Mouse (Mus musculus) CH12.LX (cell line): ENCODE measurements around the gene Gbx1. TPM values are rescaled to one million over a fixed set of nuclear protein-coding genes. Genes with fewer than 3 reads are reported as not detected.

Experiments
- DNase-seq: peaks from one replicate; pipeline ENCODE4 v3.0.0-alpha.2; 2013; ENCODE audit errors: extremely low read depth
- H3K27ac ChIP-seq: 2 replicates; pipeline ENCODE4 v1.5.1; 2012; ENCODE audit warnings: low read depth, mild to moderate bottlenecking, control low read depth, moderate library complexity; ENCODE audit not compliant: insufficient read depth
- H3K27me3 ChIP-seq: replicated peaks from 2 replicates; pipeline ENCODE3; 2012; ENCODE audit warnings: inconsistent platforms
- H3K36me3 ChIP-seq, 2 experiments: replicated peaks in 1 of 2; 2 replicates each; pipeline versions ENCODE3 to v1.6.1; 2012; ENCODE audit warnings: inconsistent platforms in 1 of 2, low read length in 1 of 2, mild to moderate bottlenecking in 1 of 2, mixed read lengths in 1 of 2, moderate library complexity in 1 of 2; ENCODE audit not compliant: control insufficient read depth in 1 of 2, insufficient read depth in 1 of 2
- H3K4me1 ChIP-seq, 2 experiments: 2 replicates each; pipeline ENCODE4 v1.6.1; 2012; ENCODE audit warnings: inconsistent platforms in 1 of 2, moderate library complexity in 1 of 2; ENCODE audit not compliant: insufficient read depth in 2 of 2, control insufficient read depth in 1 of 2
- H3K4me2 ChIP-seq: 2 replicates; pipeline ENCODE4 v1.6.1; 2012; ENCODE audit warnings: low read depth, mild to moderate bottlenecking, control low read depth; ENCODE audit not compliant: poor library complexity, insufficient read depth, severe bottlenecking
- H3K4me3 ChIP-seq, 3 experiments: fragments of 150-350 bp in 1 of 3; sonication (generic) in 1 of 3; replicated peaks in 1 of 3; 2 replicates each; pipeline versions ENCODE3 to v1.5.1; 2011 to 2012; ENCODE audit warnings: low read depth in 2 of 3, low read length in 2 of 3, mild to moderate bottlenecking in 2 of 3, moderate library complexity in 2 of 3, control low read depth in 1 of 3, improper control_type of control experiment in 1 of 3, inconsistent platforms in 1 of 3, mixed read lengths in 1 of 3; ENCODE audit not compliant: poor library complexity in 1 of 3
- H3K79me2 ChIP-seq: replicated peaks from 2 replicates; pipeline ENCODE4 v1.6.1; 2012; ENCODE audit warnings: mild to moderate bottlenecking, moderate library complexity; ENCODE audit not compliant: control insufficient read depth, poor library complexity, insufficient read depth, severe bottlenecking; ENCODE audit errors: extremely low read depth
- H3K9ac ChIP-seq: 2 replicates; pipeline ENCODE4 v1.6.1; 2012; ENCODE audit warnings: low read depth, mild to moderate bottlenecking, control low read depth, moderate library complexity; ENCODE audit not compliant: insufficient read depth
- H3K9me3 ChIP-seq: replicated peaks from 2 replicates; pipeline ENCODE3; 2012; ENCODE audit warnings: low read length, inconsistent platforms, mixed read lengths
- BHLHE40 ChIP-seq: IDR thresholded peaks from 2 replicates; pipeline ENCODE4 v1.6.1; 2011; ENCODE audit warnings: mild to moderate bottlenecking, low read depth, low read length, improper control_type of control experiment
- CTCF ChIP-seq, 2 experiments: IDR thresholded peaks in 1 of 2; conservative IDR thresholded peaks in 1 of 2; 2 replicates each; pipeline ENCODE4 v1.5.1; 2011 to 2012; ENCODE audit warnings: low read depth in 2 of 2, low read length in 2 of 2, improper control_type of control experiment in 1 of 2, inconsistent platforms in 1 of 2, mild to moderate bottlenecking in 1 of 2, moderate library complexity in 1 of 2
- ETS1 ChIP-seq: conservative IDR thresholded peaks from 2 replicates; pipeline ENCODE4 v1.6.1; 2012; ENCODE audit warnings: low read depth, mild to moderate bottlenecking, inconsistent platforms, low read length, improper control_type of control experiment, moderate library complexity
- GABPA ChIP-seq: IDR thresholded peaks from 2 replicates; pipeline ENCODE4 v1.6.1; 2012; ENCODE audit warnings: low read depth, low read length, improper control_type of control experiment, inconsistent platforms; ENCODE audit not compliant: insufficient replicate concordance
- HCFC1 ChIP-seq: IDR thresholded peaks from 2 replicates; pipeline ENCODE4 v1.6.1; 2012; ENCODE audit warnings: low read depth, mild to moderate bottlenecking, inconsistent platforms, low read length, improper control_type of control experiment
- IRF4 ChIP-seq: IDR thresholded peaks from 2 replicates; pipeline ENCODE4 v1.6.1; 2014; ENCODE audit warnings: low read depth, mild to moderate bottlenecking, inconsistent platforms, low read length, improper control_type of control experiment
- JUN ChIP-seq: IDR thresholded peaks from 2 replicates; pipeline ENCODE4 v1.6.1; 2011; ENCODE audit warnings: low read depth, mild to moderate bottlenecking, low read length, improper control_type of control experiment, moderate library complexity; ENCODE audit not compliant: insufficient read depth
- MAX ChIP-seq: IDR thresholded peaks from 2 replicates; pipeline ENCODE4 v1.6.1; 2011; ENCODE audit warnings: low read length, improper control_type of control experiment
- MAZ ChIP-seq: IDR thresholded peaks from 2 replicates; pipeline ENCODE4 v1.6.1; 2012; ENCODE audit warnings: low read depth, mild to moderate bottlenecking, inconsistent platforms, low read length, improper control_type of control experiment, moderate library complexity
- NELFE ChIP-seq: IDR thresholded peaks from 2 replicates; pipeline ENCODE4 v1.6.1; 2011; ENCODE audit warnings: low read depth, low read length, improper control_type of control experiment
- POLR2A ChIP-seq: IDR thresholded peaks from 2 replicates; pipeline ENCODE4 v1.6.1; 2011; ENCODE audit warnings: low read depth, mild to moderate bottlenecking, improper control_type of control experiment, low read length
- POLR2AphosphoS2 ChIP-seq: IDR thresholded peaks from 2 replicates; pipeline ENCODE4 v1.6.1; 2011; ENCODE audit warnings: low read depth, low read length, improper control_type of control experiment
- RAD21 ChIP-seq: IDR thresholded peaks from 2 replicates; pipeline ENCODE4 v1.6.1; 2011; ENCODE audit warnings: low read depth, mild to moderate bottlenecking, low read length, improper control_type of control experiment, moderate library complexity
- SIN3A ChIP-seq: IDR thresholded peaks from 2 replicates; pipeline ENCODE4 v1.6.1; 2012; ENCODE audit warnings: low read length, improper control_type of control experiment, inconsistent platforms
- TBP ChIP-seq: conservative IDR thresholded peaks from 2 replicates; pipeline ENCODE4 v1.6.1; 2011; ENCODE audit warnings: low read depth, low read length, improper control_type of control experiment
- TCF12 ChIP-seq: IDR thresholded peaks from 2 replicates; pipeline ENCODE4 v1.6.1; 2014; ENCODE audit warnings: low read depth, mild to moderate bottlenecking, inconsistent platforms, low read length, improper control_type of control experiment
- ZC3H11A ChIP-seq: IDR thresholded peaks from 2 replicates; pipeline ENCODE4 v1.6.1; 2012; ENCODE audit warnings: low read depth, mild to moderate bottlenecking, inconsistent platforms, low read length, improper control_type of control experiment
- ZKSCAN1 ChIP-seq: IDR thresholded peaks from 2 replicates; pipeline ENCODE4 v1.6.1; 2012; ENCODE audit warnings: low read depth, inconsistent platforms, low read length, improper control_type of control experiment, borderline replicate concordance
- dilution Hi-C: fragments of 300-500 bp; cut with MboI; formaldehyde crosslinking; loops from 2 replicates; pipeline ENCODE4 v1.14.3; 2020; ENCODE audit warnings: low sequenced_read_pairs; ENCODE audit not compliant: extremely low pct_unique_long_range_greater_than_20kb, extremely low pct_ligation_motif_present
- in situ Hi-C: fragments of 300-500 bp; cut with MboI; formaldehyde crosslinking; loops from 3 replicates; pipeline ENCODE4 v1.14.3; 2019; ENCODE audit warnings: low sequenced_read_pairs, low pct_ligation_motif_present, low pct_unique_long_range_greater_than_20kb, mixed read lengths
- polyA plus RNA-seq: library from polyadenylated mRNA; unstranded; fragments of >175 nt; gene quantifications from 2 replicates; pipeline ENCODE4 v1.2.1, GENCODE M21; 2012; ENCODE audit warnings: low read depth; ENCODE audit not compliant: insufficient read length
- total RNA-seq, 2 experiments: library from RNA; depleted of rRNA; stranded (reverse); fragments of 300-350 nt in 1 of 2; fragments of >200 nt in 1 of 2; gene quantifications; 2 replicates each; pipeline ENCODE4 v1.2.3; 2012 to 2014

The Gbx1 gene
- total and polyA plus RNA-seq, 3 experiments, result 0.08 to 0.13 TPM; not detected in 1

GRCm38 (mm10) chr5:24524522-24524921 is 2.5 kb downstream of the Gbx1 start:
- peaks cover 4% of the 10 kb centered on the region for H3K9me3 ChIP-seq
- H3K36me3 ChIP-seq, result no peaks in the 10 kb centered on the region
- no peaks in the 10 kb centered on the region for H3K4me1 ChIP-seq
- no peak overlapping the region for H3K27ac ChIP-seq
- dilution Hi-C loops (no loop called here), in situ Hi-C loops (no loop called here)
- H3K9ac ChIP-seq, result no peak overlapping the region
- TF ChIP-seq BHLHE40 (no peak), TCF12 (no peak), POLR2AphosphoS2 (no peak), ETS1 (no peak), NELFE (no peak), MAX (no peak), SIN3A (no peak), IRF4 (no peak), CTCF (conservative IDR thresholded peaks at IDR 0.05 in 1 of 2, IDR thresholded peaks at IDR 0.05 in 1 of 2; ENCODE audit: low read depth in 2 of 2, low read length in 2 of 2) (no peak), RAD21 (no peak), JUN (no peak), ZKSCAN1 (no peak)
- peaks cover 44% of the 10 kb centered on the region for H3K27me3 ChIP-seq
- no peak overlapping the region for H3K4me2 ChIP-seq
- DNase-seq, result no peak
- no peaks in the 10 kb centered on the region for H3K79me2 ChIP-seq
- H3K4me3 ChIP-seq, result no peak overlapping the region

DNA sequence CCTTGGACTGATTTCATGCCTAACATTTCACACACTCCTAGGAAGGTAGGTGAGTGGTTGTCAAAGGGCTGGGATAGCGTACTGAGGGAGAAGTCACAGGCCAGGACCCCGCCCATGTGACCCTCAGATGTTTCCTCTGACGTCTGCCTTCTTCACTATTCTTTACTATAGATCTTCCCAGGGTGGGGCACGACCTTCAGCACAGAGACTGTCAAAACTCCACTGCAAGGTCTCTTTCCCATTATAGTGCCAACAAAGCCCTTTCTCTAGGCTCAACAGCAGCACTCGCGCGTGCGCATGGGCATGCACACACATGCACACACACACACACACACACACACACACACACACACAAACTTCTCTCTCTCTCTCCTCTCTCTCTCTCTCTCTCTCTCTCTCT is 3.2 kb downstream of the Gbx1 start:
- Histone ChIP-seq H3K4me2 (no peak overlapping the region), H3K9ac (no peak overlapping the region), H3K27me3 (peaks cover 43% of the 10 kb centered on the region), H3K4me1 (no peaks in the 10 kb centered on the region), H3K4me3 (no peak overlapping the region), H3K36me3 (no peaks in the 10 kb centered on the region), H3K27ac (no peak overlapping the region), H3K79me2 (no peaks in the 10 kb centered on the region), H3K9me3 (peaks cover 4% of the 10 kb centered on the region)
- no peak for TF ChIP-seq GABPA
- TF ChIP-seq MAX, result no peak
- no peak for TF ChIP-seq ETS1
- TF ChIP-seq CTCF (conservative IDR thresholded peaks at IDR 0.05 in 1 of 2, IDR thresholded peaks at IDR 0.05 in 1 of 2; ENCODE audit: low read depth in 2 of 2, low read length in 2 of 2), result no peak
- no peak for TF ChIP-seq HCFC1
- no peak for TF ChIP-seq POLR2A
- TF ChIP-seq ZC3H11A, result no peak
- TF ChIP-seq MAZ, result no peak
- TF ChIP-seq TBP, result no peak
- in situ Hi-C loops (no loop called here), dilution Hi-C loops (no loop called here)
- no peak for DNase-seq
